Mouse (Mus musculus) neural tube, embryonic 15.5 days (tissue): ENCODE measurements around the gene Olfr791. TPM values are rescaled to one million over a fixed set of nuclear protein-coding genes. Genes with fewer than 3 reads are reported as not detected.

Experiments used
- polyA plus RNA-seq: library from polyadenylated mRNA; unstranded; fragments of >200 nt; fragmentation: Nextera tagmentation; extraction: Ambion mirVana; gene quantifications from 2 replicates; pipeline ENCODE4 v1.2.1, GENCODE M21; 2015

The Olfr791 gene
- polyA plus RNA-seq, 1 experiment from 2014 or later: not detected

Other genes with a start within 250 kb of the Olfr791 start
- gene Olfr780, start 203.7 kb upstream of the Olfr791 start, polyA plus RNA-seq: not detected in 2 replicates
- not detected in 2 replicates for gene Olfr781, start 192.9 kb upstream of the Olfr791 start, polyA plus RNA-seq
- gene Olfr782, start 172.9 kb upstream of the Olfr791 start, polyA plus RNA-seq: not detected in 2 replicates
- 0.14 TPM in 2 replicates for gene Olfr784, start 137.7 kb upstream of the Olfr791 start, polyA plus RNA-seq
- not detected in 2 replicates for gene Olfr785, start 116.4 kb upstream of the Olfr791 start, polyA plus RNA-seq
- gene Olfr786, start 94.5 kb upstream of the Olfr791 start, polyA plus RNA-seq: not detected in 2 replicates
- not detected in 2 replicates for gene Olfr787, start 59.9 kb upstream of the Olfr791 start, polyA plus RNA-seq
- gene Olfr788, start 50.8 kb upstream of the Olfr791 start, polyA plus RNA-seq: not detected in 2 replicates
- gene Olfr789, start 37.0 kb upstream of the Olfr791 start, polyA plus RNA-seq: not detected in 2 replicates
- gene Olfr790, start 23.3 kb upstream of the Olfr791 start, polyA plus RNA-seq: not detected in 2 replicates
- gene Olfr792, start 17.4 kb downstream of the Olfr791 start, polyA plus RNA-seq: not detected in 2 replicates
- not detected in 2 replicates for gene Olfr794, start 45.9 kb downstream of the Olfr791 start, polyA plus RNA-seq
- not detected in 2 replicates for gene Olfr796, start 90.8 kb downstream of the Olfr791 start, polyA plus RNA-seq
- gene Olfr798, start 106.1 kb downstream of the Olfr791 start, polyA plus RNA-seq: not detected in 2 replicates
- not detected in 2 replicates for gene Olfr799, start 115.7 kb downstream of the Olfr791 start, polyA plus RNA-seq
- not detected in 2 replicates for gene Olfr800, start 135.9 kb downstream of the Olfr791 start, polyA plus RNA-seq
- gene Olfr801, start 152.1 kb downstream of the Olfr791 start, polyA plus RNA-seq: not detected in 2 replicates
- gene Olfr802, start 166.4 kb downstream of the Olfr791 start, polyA plus RNA-seq: 0.08 TPM in 1 of 2 replicates, not detected in the other
- gene Olfr803, start 172.5 kb downstream of the Olfr791 start, polyA plus RNA-seq: not detected in 2 replicates
- gene Olfr804, start 181.4 kb downstream of the Olfr791 start, polyA plus RNA-seq: not detected in 2 replicates
- not detected in 2 replicates for gene Olfr805, start 207.6 kb downstream of the Olfr791 start, polyA plus RNA-seq
- not detected in 2 replicates for gene Olfr806, start 220.1 kb downstream of the Olfr791 start, polyA plus RNA-seq
- gene Olfr807, start 236.0 kb downstream of the Olfr791 start, polyA plus RNA-seq: not detected in 2 replicates
- not detected in 2 replicates for gene Olfr808, start 243.7 kb downstream of the Olfr791 start, polyA plus RNA-seq